Mouse (Mus musculus): ENCODE results near the gene Atp5d. TPM values are rescaled to one million over a fixed set of nuclear protein-coding genes. Genes with fewer than 3 reads are reported as not detected.
"Not testable (repeated sequence)": the region's sequence is repeated elsewhere in the genome, so short reads cannot be mapped to it uniquely, and the experiment has no call there.

Gene Atp5d
- polyA plus RNA-seq, 1 experiment = 445 TPM

- TF ChIP-seq POLR2A (IDR thresholded peaks at IDR 0.05; ENCODE audit: borderline replicate concordance, extremely low read depth, insufficient read depth, insufficient read length, poor library complexity, severe bottlenecking) (no peak), CTCF (IDR thresholded peaks at IDR 0.05; ENCODE audit: borderline replicate concordance, extremely low read depth, insufficient read depth, insufficient read length) (no peak)
- DNase-seq (ENCODE audit: low read depth) = no peak
These were observed 25.3 kb downstream of the Atp5d start for GRCm38 (mm10) chr10:80163721-80164120.

GRCm38 (mm10) chr10:80164161-80164997 lies 25.9 kb downstream of the Atp5d start:
- DNase-seq (ENCODE audit: low read depth) = no peak

GRCm38 (mm10) chr10:80164998-80165344 lies 26.5 kb downstream of the Atp5d start:
- DNase-seq (ENCODE audit: low read depth) = peak; percentile 97
- TF ChIP-seq CTCF (IDR thresholded peaks at IDR 0.05; ENCODE audit: borderline replicate concordance, extremely low read depth, insufficient read depth, insufficient read length) (peak; percentile 99), POLR2A (IDR thresholded peaks at IDR 0.05; ENCODE audit: borderline replicate concordance, extremely low read depth, insufficient read depth, insufficient read length, poor library complexity, severe bottlenecking) (peak; percentile 52; the same call in 1 of the 2 replicates)

More at GRCm38 (mm10) chr10:80164161-80164997, 25.9 kb downstream of the Atp5d start:
- no peak for TF ChIP-seq POLR2A (IDR thresholded peaks at IDR 0.05; ENCODE audit: borderline replicate concordance, extremely low read depth, insufficient read depth, insufficient read length, poor library complexity, severe bottlenecking)
- TF ChIP-seq CTCF (IDR thresholded peaks at IDR 0.05; ENCODE audit: borderline replicate concordance, extremely low read depth, insufficient read depth, insufficient read length) = no peak

- peak; percentile 76 for DNase-seq (ENCODE audit: low read depth)
- TF ChIP-seq CTCF (IDR thresholded peaks at IDR 0.05; ENCODE audit: borderline replicate concordance, extremely low read depth, insufficient read depth, insufficient read length) = no peak
- no peak for TF ChIP-seq POLR2A (IDR thresholded peaks at IDR 0.05; ENCODE audit: borderline replicate concordance, extremely low read depth, insufficient read depth, insufficient read length, poor library complexity, severe bottlenecking)
These were observed 27.1 kb downstream of the Atp5d start, which contains the start of gene Cirbp for GRCm38 (mm10) chr10:80165392-80166128. Gene Cirbp (plus strand): TSS chr10:80165985.

- DNase-seq (ENCODE audit: low read depth) = not testable (repeated sequence)
These were observed 27.7 kb downstream of the Atp5d start for GRCm38 (mm10) chr10:80166136-80166535.

GRCm38 (mm10) chr10:80167460-80168037 lies 29.1 kb downstream of the Atp5d start:
- TF ChIP-seq POLR2A (IDR thresholded peaks at IDR 0.05; ENCODE audit: borderline replicate concordance, extremely low read depth, insufficient read depth, insufficient read length, poor library complexity, severe bottlenecking) (peak; percentile 99), CTCF (IDR thresholded peaks at IDR 0.05; ENCODE audit: borderline replicate concordance, extremely low read depth, insufficient read depth, insufficient read length) (no peak)
- peak; percentile 100 for DNase-seq (ENCODE audit: low read depth)

GRCm38 (mm10) chr10:80168038-80168661 lies 29.7 kb downstream of the Atp5d start:
- peak; percentile 97 for DNase-seq (ENCODE audit: low read depth)
- TF ChIP-seq CTCF (IDR thresholded peaks at IDR 0.05; ENCODE audit: borderline replicate concordance, extremely low read depth, insufficient read depth, insufficient read length) (no peak), POLR2A (IDR thresholded peaks at IDR 0.05; ENCODE audit: borderline replicate concordance, extremely low read depth, insufficient read depth, insufficient read length, poor library complexity, severe bottlenecking) (no peak)

- TF ChIP-seq POLR2A (IDR thresholded peaks at IDR 0.05; ENCODE audit: borderline replicate concordance, extremely low read depth, insufficient read depth, insufficient read length, poor library complexity, severe bottlenecking) = no peak
- TF ChIP-seq CTCF (IDR thresholded peaks at IDR 0.05; ENCODE audit: borderline replicate concordance, extremely low read depth, insufficient read depth, insufficient read length) = no peak
- DNase-seq (ENCODE audit: low read depth) = no peak
These were observed 30.6 kb downstream of the Atp5d start for GRCm38 (mm10) chr10:80169070-80169469.

- no peak for TF ChIP-seq POLR2A (IDR thresholded peaks at IDR 0.05; ENCODE audit: borderline replicate concordance, extremely low read depth, insufficient read depth, insufficient read length, poor library complexity, severe bottlenecking)
- no peak for TF ChIP-seq CTCF (IDR thresholded peaks at IDR 0.05; ENCODE audit: borderline replicate concordance, extremely low read depth, insufficient read depth, insufficient read length)
- no peak for DNase-seq (ENCODE audit: low read depth)
These were observed 31.2 kb downstream of the Atp5d start for GRCm38 (mm10) chr10:80169651-80170050.

- no peak for DNase-seq (ENCODE audit: low read depth)
- TF ChIP-seq CTCF (IDR thresholded peaks at IDR 0.05; ENCODE audit: borderline replicate concordance, extremely low read depth, insufficient read depth, insufficient read length) (no peak), POLR2A (IDR thresholded peaks at IDR 0.05; ENCODE audit: borderline replicate concordance, extremely low read depth, insufficient read depth, insufficient read length, poor library complexity, severe bottlenecking) (no peak)
These were observed 31.6 kb downstream of the Atp5d start for GRCm38 (mm10) chr10:80170052-80170451.

GRCm38 (mm10) chr10:80170601-80171021 lies 32.2 kb downstream of the Atp5d start:
- no peak for TF ChIP-seq POLR2A (IDR thresholded peaks at IDR 0.05; ENCODE audit: borderline replicate concordance, extremely low read depth, insufficient read depth, insufficient read length, poor library complexity, severe bottlenecking)
- TF ChIP-seq CTCF (IDR thresholded peaks at IDR 0.05; ENCODE audit: borderline replicate concordance, extremely low read depth, insufficient read depth, insufficient read length) = no peak
- DNase-seq (ENCODE audit: low read depth) = no peak

Data from brain, embryonic 14.5 days (tissue).